ENCODE assay signal across 23 mouse cellular contexts in genomic region chr15:86520201-86520600, GRCm38 (mm10).
"Had no signal": no experiment of that assay in that cellular context is flagged by ENCODE, and none has a peak within 500 bp of the region (broad histone marks: within the 10 kb centered on the region; RNA-seq: fewer than 3 reads in every experiment).

No protein-coding gene starts in this region.

- DNase-seq: kidney, adult 2 months; kidney, postnatal 25 days; layer of hippocampus, adult 9-11 months; lung, adult 2 months; lung, postnatal 14 days; lung, postnatal 4 days; right cerebral cortex, adult 18-20 months; right cerebral cortex, postnatal 14 days; right cerebral cortex, postnatal 4 days; thymus, adult 2 months; thymus, postnatal 14 days; thymus, postnatal 4 days had no signal

- H3K27me3 ChIP-seq: limb, embryonic 12.5 days; limb, embryonic 15.5 days; liver, embryonic 12.5 days; liver, embryonic 15.5 days; midbrain, embryonic 12.5 days; neural tube, embryonic 13.5 days had no signal

- ATAC-seq: liver, embryonic 12.5 days; midbrain, embryonic 16.5 days had no signal

- H3K4me2 ChIP-seq: limb, embryonic 12.5 days; limb, embryonic 15.5 days; liver, embryonic 12.5 days; liver, embryonic 15.5 days; midbrain, embryonic 12.5 days; neural tube, embryonic 13.5 days had no signal

- H3K9me3 ChIP-seq: limb, embryonic 12.5 days; limb, embryonic 15.5 days; liver, embryonic 12.5 days; liver, embryonic 15.5 days; midbrain, embryonic 12.5 days had no signal

- H3K36me3 ChIP-seq: limb, embryonic 12.5 days; limb, embryonic 15.5 days; liver, embryonic 12.5 days; liver, embryonic 15.5 days; midbrain, embryonic 12.5 days; neural tube, embryonic 13.5 days had no signal

- H3K27ac ChIP-seq: kidney, postnatal 0 days; layer of hippocampus, adult 2 months; limb, embryonic 12.5 days; limb, embryonic 15.5 days; liver, embryonic 12.5 days; liver, embryonic 15.5 days; midbrain, embryonic 12.5 days; neural tube, embryonic 13.5 days; stomach, postnatal 0 days had no signal

- H3K4me1 ChIP-seq: limb, embryonic 12.5 days; limb, embryonic 15.5 days; liver, embryonic 12.5 days; liver, embryonic 15.5 days; midbrain, embryonic 12.5 days had no signal

- H3K9ac ChIP-seq: limb, embryonic 12.5 days; limb, embryonic 15.5 days; liver, embryonic 12.5 days; liver, embryonic 15.5 days; midbrain, embryonic 12.5 days; neural tube, embryonic 13.5 days had no signal

- H3K4me3 ChIP-seq: layer of hippocampus, adult 2 months; limb, embryonic 12.5 days; limb, embryonic 15.5 days; liver, embryonic 12.5 days; liver, embryonic 15.5 days; midbrain, embryonic 12.5 days; myocyte; neural tube, embryonic 13.5 days had no signal
